In genomic region chr14:77662994-77663393, GRCm38 (mm10) we compare ENCODE assay signal across 24 mouse cellular contexts.
"Had no signal": no experiment of that assay in that cellular context is flagged by ENCODE, and none has a peak within 500 bp of the region (broad histone marks: within the 10 kb centered on the region; RNA-seq: fewer than 3 reads in every experiment).

No protein-coding gene starts in this region.

- H3K4me2 ChIP-seq: heart, embryonic 12.5 days; hindbrain, embryonic 12.5 days; intestine, embryonic 15.5 days; limb, embryonic 12.5 days; liver, embryonic 12.5 days had no signal

- H3K4me3 ChIP-seq: gastrocnemius, adult 2 months; heart, adult 2 months; heart, embryonic 12.5 days; hindbrain, embryonic 12.5 days; intestine, embryonic 15.5 days; layer of hippocampus, adult 2 months; left cerebral cortex, adult 2 months; limb, embryonic 10.5 days; limb, embryonic 12.5 days; liver, embryonic 12.5 days had no signal

- ATAC-seq: forebrain, embryonic 16.5 days; hindbrain, embryonic 16.5 days; inflammation-experienced regulatory T-cells, adult 6 months; intestine, embryonic 15.5 days; intestine, postnatal 0 days had no signal

- DNase-seq: gastrocnemius, adult 2 months; gastrocnemius, postnatal 10 days; gastrocnemius, postnatal 25 days; heart, adult 2 months; heart, postnatal 10 days; heart, postnatal 4 days; kidney, adult 18-20 months; kidney, adult 8-10 months; kidney, postnatal 10 days; kidney, postnatal 25 days; liver had no signal

- H3K4me1 ChIP-seq: intestine, embryonic 15.5 days; liver, embryonic 12.5 days had no signal

- H3K27me3 ChIP-seq: heart, embryonic 12.5 days; hindbrain, embryonic 12.5 days; intestine, embryonic 15.5 days; limb, embryonic 12.5 days; liver, embryonic 12.5 days had no signal

- H3K36me3 ChIP-seq: heart, embryonic 12.5 days; hindbrain, embryonic 12.5 days; intestine, embryonic 15.5 days; limb, embryonic 10.5 days; limb, embryonic 12.5 days; liver, embryonic 12.5 days had no signal

- H3K27ac ChIP-seq: gastrocnemius, adult 2 months; heart, adult 2 months; hindbrain, embryonic 12.5 days; intestine, embryonic 15.5 days; layer of hippocampus, adult 2 months; left cerebral cortex, adult 2 months; limb, embryonic 10.5 days; limb, embryonic 12.5 days; liver, embryonic 12.5 days; liver, embryonic 14.5 days had no signal

- H3K9ac ChIP-seq: heart, embryonic 12.5 days; hindbrain, embryonic 12.5 days; intestine, embryonic 15.5 days; limb, embryonic 12.5 days; liver, embryonic 12.5 days; liver, embryonic 14.5 days had no signal

- H3K9me3 ChIP-seq: heart, embryonic 12.5 days; hindbrain, embryonic 12.5 days; intestine, embryonic 15.5 days; limb, embryonic 10.5 days; limb, embryonic 12.5 days; liver, embryonic 12.5 days had no signal
